Mouse (Mus musculus) left cerebral cortex, postnatal 14 days (tissue): ENCODE measurements at regions not wholly inside any gene's neighbourhood (a gene's known extent, or its start where the extent isn't known, plus 50 kb on each side); places are given as distances from the start of the nearest gene placed in this dataset.

ENCODE experiments used
- DNase-seq, 2 experiments: peaks; one replicate each; pipeline ENCODE4 v3.0.0; 2021 to 2022; ENCODE audit warnings: low spot score in 2 of 2, mixed read lengths in 1 of 2
- intact Hi-C: fragments of 180-260 bp; cut with DNase I; formaldehyde crosslinking; loops from one replicate; pipeline ENCODE4 v1.15.1; 2025

DNA sequence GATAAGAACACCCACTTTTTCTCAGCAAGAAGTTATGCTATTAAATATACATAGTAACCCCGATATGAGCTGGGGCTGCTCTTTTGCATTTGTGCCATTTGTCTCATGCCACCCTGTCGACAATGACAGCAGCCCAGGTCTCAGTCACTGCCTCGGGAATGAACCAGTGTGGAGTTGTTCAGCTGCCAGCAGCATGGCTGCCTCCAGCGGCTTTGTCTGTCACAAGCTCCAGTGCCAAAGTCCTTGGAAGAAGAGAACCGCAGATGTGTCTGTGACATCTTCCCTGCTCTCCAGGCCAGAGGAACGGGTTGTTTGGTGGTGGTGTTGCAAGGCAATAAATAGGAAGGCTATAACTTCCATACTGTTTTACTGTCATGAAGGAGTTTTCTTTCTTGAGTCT, 130.7 kb downstream of the Cep170 start:
- intact Hi-C loops: no loop called here
- DNase-seq: no peak

- no peak for DNase-seq
- intact Hi-C loops: no loop called here
These were observed 131.9 kb downstream of the Cep170 start for GRCm38 (mm10) chr1:176681971-176682370.

DNA sequence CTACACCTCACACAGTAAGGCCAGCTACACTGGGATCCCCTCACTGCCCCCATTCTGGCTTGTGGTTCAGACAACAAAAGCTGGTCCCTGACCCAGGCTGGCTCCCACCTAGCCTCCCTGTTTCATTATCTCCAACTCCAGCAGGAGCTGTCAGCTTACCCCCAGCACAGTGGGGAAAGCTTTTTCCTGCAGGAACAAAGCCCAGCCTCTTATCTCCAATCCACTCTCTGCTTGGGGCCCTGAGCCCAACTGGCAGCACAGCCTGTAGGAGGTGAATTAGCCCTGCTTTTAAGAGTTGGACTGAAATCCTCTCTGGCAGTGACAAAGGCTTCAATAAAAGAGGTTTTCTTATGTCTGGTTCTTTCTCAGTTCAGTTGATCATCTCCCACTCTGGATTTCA, 138.7 kb downstream of the Cep170 start:
- no peak for DNase-seq
- intact Hi-C loops: no loop called here

GRCm38 (mm10) chr1:176671081-176671480, 142.8 kb downstream of the Cep170 start:
- DNase-seq: no peak
- intact Hi-C loops: no loop called here

DNA sequence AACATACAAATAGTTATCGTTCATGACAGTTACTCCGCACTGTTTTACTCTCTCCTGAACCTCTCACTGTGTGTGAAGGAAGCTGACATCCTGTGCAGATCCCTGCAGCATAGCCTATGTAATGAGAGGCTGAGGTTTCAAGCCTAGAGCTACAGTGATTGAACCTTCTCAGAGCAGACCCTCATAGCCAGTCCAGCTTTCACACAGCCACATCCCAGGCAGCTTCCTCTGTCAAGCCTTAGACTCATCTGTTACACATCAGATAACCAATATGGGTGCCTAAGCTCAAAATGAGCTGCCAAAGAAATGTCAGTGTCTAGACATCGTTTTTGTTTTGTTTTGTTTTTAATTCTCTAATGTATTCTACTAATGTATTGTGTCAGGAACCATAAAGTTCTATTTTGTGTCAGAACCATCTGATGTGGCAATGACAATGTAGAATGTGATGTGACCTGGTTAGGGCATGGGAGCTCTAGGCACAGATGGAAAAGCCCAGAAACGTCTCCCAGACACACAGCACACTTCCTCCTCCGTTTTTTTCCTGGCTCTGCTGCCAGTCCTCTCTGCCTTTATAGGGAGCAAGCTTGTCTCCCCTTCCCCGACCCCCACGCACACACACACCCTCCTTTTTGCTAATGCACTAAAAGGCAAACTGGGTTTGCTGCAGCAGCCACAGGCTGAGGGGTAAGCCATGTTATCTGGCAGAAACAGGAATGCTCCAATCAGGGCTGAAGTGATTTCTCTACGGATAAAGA, 146.1 kb downstream of the Cep170 start:
- intact Hi-C loops: no loop called here
- no peak for DNase-seq

GRCm38 (mm10) chr1:176660286-176660685, 153.6 kb downstream of the Cep170 start:
- intact Hi-C loops: no loop called here
- peak in 1 of 2 experiments; percentile 14 for DNase-seq

DNA sequence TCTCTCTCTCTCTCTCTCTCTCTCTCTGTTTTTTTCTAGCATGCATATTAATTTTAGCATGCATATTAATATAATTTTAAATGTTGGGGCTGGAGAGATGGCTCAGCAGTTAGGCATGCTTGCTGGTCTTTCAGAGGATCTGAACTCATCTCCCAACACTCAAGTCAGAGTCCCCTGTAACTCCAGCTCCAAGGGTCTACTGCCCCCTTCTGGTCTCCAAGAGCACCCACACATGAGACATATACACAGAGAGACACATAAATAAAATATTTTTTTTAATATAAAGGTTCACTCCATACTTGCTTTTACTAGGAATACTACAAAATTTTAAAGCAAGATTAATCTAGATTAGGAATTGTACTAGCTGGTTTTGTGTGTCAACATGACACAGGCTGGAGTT, 155.2 kb downstream of the Cep170 start:
- intact Hi-C loops: no loop called here
- DNase-seq: no peak

GRCm38 (mm10) chr1:176655487-176656333, 158.2 kb downstream of the Cep170 start:
- intact Hi-C loops: no loop called here
- DNase-seq: no peak

DNA sequence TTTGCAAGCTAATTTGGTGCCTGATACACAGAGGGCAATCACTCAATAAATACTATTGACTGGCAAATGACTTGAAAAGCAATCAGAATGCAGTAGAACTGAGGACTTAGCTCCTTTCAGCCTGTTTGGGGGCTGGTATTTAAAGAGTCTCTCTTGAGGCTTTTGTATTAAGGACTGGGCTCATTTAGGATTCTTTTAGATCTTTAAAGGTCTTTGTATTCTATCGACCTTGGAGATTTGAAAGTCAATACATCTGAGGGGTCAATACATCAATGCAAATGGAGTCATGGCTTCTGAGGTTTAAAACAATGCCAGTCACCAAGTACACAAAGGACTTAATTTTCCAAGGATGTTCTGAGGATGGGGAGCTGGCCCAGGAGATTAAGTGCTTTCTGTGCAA, 169.6 kb downstream of the Cep170 start:
- DNase-seq: no peak
- intact Hi-C loops: no loop called here

DNA sequence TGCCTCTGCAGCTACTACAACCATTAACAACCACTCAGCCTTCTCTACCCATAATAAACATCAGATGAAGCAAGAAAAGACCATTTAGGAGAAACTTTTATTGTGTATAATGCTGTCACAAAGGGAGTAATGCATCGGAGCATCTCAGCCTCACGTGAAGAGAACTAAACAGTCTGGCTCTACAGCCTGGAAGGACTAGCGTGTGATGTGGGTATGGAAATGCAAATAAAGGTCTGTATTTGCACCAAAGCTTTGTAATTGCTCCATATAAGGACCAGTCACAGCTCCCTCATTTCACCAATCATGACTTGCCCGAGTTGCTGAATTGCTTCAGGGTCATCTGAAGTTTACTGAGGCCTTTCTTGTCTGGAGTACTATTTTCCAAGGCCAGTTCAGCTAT, 190.7 kb downstream of the Cep170 start:
- intact Hi-C loops: no loop called here
- no peak for DNase-seq

DNA sequence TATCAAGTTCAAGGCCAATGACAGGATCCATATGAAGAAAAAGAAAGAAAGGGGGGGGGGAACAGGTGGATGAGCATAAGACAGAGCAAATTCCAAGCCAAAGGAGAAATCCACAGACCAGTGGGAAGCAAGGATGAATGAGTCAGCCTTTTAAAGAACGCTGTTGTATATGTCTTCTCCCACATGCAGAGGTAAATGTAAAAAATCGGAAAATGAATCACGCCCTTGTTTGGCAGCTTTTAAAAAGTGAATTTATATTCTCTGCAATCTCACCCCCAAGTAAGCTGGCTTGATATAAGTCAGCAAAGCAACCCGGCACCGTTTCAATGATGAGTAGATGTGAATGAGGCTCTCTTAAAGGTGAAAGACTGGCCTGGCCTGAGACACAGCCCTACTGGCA, 191.7 kb downstream of the Cep170 start:
- intact Hi-C loops: no loop called here
- no peak for DNase-seq

DNA sequence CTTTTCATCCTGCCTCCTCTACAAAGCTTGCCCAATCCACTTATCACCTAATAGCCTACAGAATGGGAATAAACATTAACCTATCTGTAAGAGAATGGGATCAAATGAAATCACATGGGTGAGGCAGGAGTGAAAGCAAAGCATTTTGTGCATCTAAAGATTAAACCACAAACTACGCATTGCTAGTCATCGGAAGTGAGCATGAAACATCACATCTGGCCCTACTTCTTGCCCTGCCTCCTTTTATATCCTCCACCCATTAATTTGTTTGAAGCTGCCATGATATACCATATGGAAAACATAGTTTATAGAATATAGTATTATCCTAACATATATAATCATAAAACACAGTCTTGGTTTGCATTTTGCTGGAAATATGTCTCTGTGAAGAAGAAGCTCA, 192.6 kb downstream of the Cep170 start:
- no peak for DNase-seq
- intact Hi-C loops: no loop called here

DNA sequence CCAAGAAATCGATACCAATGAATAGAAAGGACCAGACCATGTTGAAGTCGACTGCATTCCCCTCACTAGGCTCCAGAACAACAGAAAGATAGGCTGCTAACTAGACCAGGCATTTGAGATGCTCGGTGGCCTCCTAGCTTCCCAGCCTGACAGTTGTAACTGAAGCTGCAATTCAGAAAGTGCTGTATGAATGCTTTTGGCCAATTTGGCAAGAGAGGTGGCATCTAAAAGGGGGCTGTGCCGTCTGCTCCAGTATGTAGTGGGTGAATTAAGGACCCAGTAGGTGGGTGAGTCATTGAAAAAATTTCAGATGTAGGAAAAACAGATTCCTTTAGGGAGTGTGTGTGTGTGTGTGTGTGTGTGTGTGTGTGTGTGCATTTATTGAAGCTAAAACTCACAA, 195.0 kb downstream of the Cep170 start:
- intact Hi-C loops: no loop called here
- DNase-seq: peak; percentile 28 to 67

- DNase-seq: no peak
- intact Hi-C loops: no loop called here
These were observed 198.2 kb downstream of the Cep170 start for GRCm38 (mm10) chr1:176615673-176616072.

DNA sequence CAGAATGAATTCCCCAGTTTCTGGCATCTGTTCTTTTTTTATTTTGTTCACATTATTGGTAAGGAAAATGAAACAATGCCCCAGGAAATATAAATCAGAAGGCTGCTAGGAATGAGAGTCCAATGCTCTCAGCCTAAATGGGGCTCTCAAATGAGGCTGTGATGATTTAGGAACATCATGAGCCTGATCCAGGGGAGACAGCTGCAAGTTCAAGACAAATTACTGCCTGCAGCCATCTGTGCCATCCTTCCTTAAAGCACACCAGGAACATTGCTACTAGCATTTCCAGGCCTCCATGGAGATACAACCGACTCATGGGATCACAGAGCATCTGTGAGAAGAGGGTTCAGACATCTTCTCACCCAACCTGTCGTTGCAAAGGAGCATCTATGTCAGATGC, 219.6 kb downstream of the Cep170 start:
- intact Hi-C loops: no loop called here
- peak in 1 of 2 experiments; percentile 5 for DNase-seq

GRCm38 (mm10) chr1:176588144-176588543, 225.7 kb downstream of the Cep170 start:
- no peak for DNase-seq
- intact Hi-C loops: no loop called here

DNA sequence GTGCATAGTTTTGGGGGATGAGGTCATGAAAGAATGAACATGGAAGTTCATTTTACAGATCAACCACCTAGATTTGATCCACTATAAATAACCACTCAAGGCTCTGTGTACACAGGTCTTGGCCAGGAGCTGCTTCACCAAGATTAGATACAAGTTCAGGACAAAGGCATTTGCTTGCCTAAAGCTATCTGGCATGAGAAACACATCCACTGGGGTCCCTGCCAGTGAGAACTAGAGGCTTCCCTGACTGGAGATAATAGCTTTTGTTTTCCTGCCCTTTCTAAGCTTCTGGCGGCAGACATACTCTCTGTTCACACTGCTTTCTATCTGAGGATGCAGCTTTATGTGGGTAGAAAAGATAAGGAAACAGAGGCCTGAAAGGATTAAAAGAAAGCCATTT, 240.2 kb downstream of the Cep170 start:
- intact Hi-C loops: no loop called here
- no peak for DNase-seq

DNA sequence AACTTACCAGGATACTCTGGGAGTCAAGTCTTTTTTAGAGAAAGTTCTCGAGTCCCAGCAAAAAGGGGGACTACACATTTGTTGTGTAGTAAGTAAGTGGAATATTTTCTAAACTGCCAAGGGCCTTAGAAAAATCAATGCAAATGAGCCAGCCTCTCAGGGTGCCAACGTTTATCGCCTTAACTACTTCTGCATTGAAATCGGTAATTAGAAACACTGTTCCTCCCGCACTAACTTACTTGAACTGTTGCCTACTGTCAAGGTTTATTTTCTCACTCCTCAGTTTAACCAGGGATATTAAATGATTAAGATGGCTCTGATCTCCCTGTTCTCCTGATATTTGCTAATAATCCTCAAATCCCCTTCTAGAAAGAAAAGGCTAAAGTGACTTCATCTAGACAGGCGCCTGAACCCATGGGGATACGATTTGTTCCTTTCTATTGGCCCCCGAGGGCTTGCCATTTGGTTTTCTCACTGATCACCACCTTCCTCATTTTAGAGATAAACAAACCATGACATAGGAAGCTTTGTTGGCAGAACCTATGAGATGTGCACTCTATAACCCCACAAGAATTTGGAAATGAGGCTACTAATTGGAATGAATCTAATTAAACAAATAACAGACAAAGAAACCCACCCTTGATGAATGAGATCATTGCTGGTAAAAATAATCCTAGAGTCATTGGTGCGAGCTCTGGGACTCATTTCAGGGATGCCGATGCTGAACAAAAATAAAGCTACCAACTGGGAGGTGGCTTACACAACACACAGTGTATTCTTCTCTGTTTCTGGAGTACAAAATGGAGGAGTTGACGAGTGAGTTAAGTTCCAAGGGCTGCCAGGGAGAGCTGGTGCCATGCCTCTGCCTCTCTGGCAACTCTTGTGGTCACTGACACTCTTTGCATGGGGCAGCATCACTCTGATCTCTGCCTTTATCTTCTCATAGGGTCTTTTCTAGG, 255.1 kb downstream of the Cep170 start:
- intact Hi-C loops: no loop called here
- no peak for DNase-seq

- intact Hi-C loops: no loop called here
- peak; percentile 7 to 10 for DNase-seq
These were observed 259.3 kb upstream of the Pld5 start for GRCm38 (mm10) chr1:176534417-176534816.

DNA sequence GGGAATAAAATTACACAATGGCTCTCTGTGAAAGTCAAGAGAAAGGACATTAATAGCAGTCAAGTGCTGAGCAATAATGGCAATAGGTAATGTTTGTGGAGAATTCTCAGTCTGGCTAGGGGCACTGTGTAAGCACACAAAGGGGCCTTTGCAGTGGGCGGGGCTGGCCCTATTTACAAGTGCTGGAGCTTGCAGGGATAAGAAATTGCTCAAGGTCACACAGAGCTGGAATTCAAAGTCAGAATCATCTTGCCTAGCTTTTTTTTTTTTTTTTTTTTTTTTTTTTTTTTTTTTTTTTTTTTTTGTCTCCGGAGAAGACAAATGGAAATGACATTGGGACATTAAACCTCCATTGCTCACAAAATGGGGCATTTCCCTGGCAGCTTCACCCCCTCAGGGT, 253.9 kb upstream of the Pld5 start:
- no peak for DNase-seq
- intact Hi-C loops: no loop called here
